Mouse (Mus musculus) heart, postnatal 4 days (tissue): ENCODE data around the gene Itih2. TPM values are rescaled to one million over a fixed set of nuclear protein-coding genes. Genes with fewer than 3 reads are reported as not detected.

ENCODE experiments used
- DNase-seq: peaks from one replicate; pipeline ENCODE4 v3.0.0; 2021
- total RNA-seq, 2 experiments: library from RNA; stranded (reverse); gene quantifications; 2 replicates each; pipeline ENCODE4 v1.2.3; 2021

Gene Itih2
- total RNA-seq, 2 experiments from 2014 or later, result 0.52 to 0.57 TPM

DNA sequence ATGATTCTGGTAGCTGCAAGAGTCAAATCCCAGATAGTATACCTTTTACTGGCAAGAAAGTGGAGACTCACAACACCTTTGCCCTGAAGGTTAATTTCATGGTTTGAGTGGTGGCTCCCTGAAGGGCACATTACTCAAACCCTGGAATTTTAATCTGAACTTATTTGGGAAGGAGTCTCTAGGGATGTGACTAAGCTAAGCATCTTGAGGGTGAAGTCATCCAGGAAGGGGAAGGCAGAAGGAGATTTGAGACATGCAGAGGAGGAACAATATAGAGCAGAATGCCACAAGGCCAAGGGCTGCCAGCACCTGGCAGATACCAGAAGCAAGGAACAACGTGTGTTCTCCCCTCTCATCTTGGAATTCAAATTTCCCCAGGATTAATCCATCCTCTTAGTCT, 12.4 kb downstream of the Itih2 start:
- no peak for DNase-seq

DNA sequence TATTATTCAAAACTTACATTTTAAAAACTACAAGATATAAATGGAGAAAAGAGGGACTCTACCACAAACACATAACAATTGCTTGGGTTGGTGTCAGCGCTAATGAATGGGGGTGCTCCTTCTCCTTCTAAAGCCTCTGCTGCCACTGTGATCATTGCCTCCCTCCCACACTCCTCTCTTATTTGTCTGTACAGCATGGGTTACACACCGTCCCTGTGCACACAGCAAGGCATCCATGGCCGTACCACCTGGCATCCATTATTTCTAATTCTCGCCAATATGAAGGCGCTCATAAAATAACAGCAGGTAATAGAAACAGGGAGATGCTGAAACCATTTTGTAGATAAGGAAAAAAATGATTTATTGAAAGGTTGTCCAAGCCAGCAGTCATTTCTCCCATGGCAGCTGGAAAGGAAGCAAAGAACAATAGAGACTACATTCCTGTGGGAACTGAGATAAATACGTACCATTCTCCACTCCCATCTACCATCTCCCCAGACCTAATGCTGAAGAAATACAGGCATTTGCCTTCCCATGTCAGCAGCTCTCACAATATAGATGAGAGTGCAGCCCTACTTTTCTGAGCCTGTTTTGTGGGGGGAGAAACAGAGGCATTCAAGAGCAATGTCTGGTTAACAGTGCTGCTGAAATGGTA, 22.5 kb downstream of the Itih2 start:
- no peak for DNase-seq

DNA sequence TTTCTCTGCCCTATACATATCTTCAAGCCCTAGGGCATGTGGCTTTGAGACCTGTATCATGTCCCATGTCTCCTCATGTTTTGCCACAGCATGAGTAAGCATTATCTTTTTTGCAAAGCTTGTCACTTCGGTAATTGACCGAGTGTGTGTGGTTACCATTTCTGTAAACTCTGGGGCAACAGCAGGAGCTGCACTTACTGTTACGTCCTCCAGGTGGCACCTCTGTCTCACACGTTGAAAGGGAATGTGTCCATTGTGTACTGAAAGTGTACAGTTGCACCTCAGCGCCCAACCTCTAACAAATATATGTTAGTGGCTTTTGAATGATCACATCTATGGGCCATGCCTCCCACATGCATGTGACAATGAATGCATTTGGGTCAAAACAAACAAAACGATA, 30.0 kb downstream of the Itih2 start:
- DNase-seq, result peak; percentile 60

DNA sequence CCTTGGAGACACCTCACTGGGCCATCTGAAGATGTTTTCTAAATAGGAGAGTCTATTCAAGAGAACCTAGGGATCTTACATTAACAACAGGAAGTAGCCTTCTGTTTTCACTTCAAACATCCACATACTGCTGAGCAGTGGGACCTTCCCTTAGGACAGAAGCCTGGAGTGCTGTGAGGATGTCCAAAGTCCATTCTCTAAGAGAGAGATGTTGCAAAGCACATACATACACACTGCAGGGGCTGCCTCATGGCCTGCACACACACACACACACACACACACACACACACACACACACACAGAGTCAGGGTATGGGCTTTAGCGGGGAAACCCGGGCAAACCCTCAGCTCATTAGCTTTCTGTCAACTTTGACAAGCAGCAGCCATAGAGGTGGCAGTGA, 30.7 kb downstream of the Itih2 start:
- no peak for DNase-seq

DNA sequence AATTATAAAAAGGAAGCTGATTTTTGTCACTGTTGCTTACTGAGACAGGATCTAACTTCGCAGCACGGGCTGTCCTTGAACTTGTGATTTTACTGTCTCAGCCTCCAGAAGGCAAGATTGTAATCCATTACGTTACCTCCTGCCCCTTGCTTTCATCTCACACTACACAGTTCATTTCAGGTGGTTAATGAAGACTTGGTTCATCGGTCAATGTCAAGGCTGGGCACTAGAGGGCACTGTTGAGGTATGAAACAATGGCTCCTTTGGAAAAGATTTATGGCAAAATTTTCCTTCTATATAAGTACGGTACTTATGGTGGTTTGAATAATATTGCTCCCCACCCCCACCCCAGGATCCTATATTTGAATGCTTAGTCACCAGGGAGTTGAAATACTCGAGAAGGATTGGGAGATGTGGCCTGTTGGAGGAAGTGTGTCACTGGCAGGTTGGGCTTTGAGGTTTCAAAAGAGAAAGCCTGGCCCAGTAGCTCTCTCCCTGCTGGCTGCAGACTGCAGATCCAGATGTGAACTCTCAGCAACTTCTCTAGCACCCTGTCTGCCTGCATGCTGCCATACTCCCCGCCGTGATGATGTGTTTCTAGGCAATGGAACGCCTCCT, 32.5 kb downstream of the Itih2 start:
- DNase-seq, result peak; percentile 64

DNA sequence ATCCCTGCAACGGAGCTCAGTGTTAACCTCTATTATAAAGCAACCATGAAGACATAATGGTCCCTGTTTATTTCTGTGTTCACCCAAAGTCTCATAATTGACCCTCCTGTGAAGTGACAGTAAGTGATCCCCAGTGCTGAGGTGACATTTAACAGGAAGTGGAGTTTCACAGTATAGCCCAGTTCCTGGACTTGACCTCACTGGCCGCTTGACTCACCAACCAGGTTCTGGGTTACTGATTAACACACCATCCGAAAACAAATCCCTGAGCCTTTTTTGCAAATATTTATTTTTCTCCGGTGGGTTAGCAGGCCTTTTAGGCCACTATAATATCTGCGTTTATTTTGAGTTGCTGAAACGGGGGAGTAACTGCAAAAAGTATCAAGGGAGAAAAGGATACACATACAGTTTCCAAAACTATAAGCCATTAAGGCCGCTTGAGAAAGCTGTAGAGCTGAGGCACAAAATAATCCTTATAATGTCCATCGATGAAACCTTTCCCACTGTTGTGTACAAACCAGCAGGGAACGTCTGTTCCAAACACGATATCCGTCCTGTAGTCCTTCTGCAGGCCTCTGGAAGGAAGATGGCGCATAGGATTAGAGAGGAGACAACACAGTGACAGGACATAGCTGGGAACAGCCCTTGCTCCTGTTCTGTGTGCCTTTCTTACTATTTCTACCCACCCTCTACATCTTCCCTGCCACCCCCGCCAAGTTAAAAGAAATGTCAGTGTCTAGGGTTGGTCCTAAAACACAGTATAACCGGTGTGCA, 36.7 kb downstream of the Itih2 start:
- no peak for DNase-seq

DNA sequence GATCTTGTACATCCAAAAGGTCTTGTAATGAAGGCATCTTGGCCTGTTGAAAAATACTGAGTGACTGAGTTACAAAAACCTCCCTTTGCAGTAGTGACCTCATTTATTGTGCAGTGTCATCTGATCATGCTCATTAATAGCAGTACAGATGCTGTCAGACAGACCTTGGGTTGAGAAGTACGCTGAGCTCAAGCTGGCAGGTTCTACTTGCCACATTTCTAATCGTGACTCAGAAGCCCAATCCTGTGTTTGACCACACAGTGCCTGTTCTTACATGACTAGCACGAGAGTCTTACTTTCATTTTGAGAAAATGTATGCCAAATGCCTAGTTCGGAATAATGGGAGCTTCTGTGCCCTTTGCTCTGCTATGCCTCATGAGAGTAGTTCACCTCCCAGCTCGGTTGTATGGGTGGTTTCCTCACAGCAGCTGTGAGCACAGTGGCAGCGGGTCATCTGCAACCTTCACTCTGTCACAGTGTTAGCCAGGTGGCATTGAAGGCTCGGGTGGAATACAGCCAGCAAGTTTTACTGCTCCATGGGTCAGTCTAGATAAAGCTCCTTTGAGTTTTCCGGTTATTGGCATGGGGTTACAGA, 43.8 kb downstream of the Itih2 start:
- no peak for DNase-seq

DNA sequence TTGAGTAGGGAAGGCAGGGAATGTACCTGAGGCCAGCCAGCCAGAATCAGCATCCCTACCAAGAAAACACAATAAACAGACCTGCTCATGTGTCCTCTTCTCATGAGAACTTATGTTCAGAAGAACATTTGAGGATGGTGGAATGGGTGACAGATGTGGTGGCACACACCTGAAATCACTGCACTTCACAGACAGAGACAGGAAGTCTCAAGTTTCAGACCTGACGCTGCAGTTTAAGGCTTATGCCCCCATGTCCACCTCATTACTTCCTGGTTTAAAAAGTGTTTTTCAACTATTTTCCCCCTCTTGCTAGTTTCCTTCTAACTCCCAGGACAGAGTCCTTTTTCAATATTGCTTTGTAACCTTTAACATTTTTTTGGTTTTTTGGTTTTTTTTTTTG, 48.5 kb downstream of the Itih2 start:
- DNase-seq, result no peak

DNA sequence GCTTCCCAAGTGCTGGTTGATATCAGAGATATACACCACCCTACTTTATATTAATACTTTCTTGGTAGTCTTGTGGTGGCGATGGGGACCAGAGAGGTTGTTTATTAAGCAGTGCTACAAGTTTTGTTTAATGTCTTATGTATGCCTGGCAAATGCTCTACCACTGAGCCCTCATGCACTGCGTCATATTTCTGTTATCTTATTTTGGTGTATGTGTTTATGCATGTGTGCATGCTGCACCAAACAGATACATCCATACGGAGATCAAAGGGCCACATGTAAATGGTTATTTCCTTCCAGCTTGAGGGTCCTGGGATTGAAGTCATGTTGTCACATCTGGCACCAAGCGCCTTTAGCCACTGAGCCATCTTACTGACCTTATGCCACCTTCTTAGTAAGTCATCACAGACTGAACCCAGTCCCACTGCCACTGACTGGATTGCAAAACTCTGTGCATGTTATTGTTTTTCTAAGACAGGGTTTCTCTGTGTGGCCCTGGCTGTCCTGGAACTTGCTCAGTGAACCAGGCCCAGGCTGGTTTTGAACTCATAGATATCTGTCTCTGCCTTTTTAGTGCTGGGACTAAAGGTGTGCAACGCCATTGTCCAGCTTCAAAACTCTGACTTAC, 49.6 kb downstream of the Itih2 start:
- no peak for DNase-seq

DNA sequence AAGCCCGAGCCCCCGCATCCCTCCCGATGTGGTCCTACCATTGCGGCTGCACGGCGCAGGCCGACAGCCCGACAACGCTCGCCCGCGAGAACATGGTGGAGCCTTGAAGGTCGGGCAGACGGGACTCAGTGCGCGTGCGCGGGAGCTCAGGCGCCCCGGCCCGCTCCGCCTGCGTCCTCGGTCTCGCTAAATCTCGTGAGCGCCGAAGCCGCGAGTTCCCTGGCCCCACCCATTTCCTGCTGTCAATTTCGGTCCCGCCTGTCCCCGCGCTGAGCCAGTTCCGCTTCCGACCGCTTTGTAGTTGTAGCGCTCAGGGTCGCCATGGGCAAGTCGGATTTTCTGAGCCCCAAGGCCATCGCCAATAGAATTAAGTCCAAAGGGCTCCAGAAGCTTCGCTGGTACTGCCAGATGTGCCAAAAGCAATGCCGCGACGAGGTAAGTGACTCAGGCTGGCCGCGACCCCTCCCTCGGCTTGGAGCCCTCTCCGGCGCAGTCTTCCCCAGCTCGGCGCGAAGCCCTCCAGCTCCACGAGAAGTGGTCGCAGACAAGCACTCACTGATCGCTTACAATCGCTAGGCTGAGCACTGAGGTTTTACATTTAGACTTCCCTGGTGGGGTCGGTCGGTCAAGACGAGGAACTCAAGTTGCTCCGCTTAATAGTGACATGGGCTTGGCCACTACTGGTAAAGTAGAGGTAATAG, 50.7 kb downstream of the Itih2 start, which contains the start of the genes Atp5c1 and Kin:
TSS of gene Atp5c1 (minus strand) at position 201 of the 701 bp plus-strand sequence.
TSS of gene Kin (plus strand) at position 284 of the 701 bp plus-strand sequence.
- DNase-seq, result peak; percentile 97

DNA sequence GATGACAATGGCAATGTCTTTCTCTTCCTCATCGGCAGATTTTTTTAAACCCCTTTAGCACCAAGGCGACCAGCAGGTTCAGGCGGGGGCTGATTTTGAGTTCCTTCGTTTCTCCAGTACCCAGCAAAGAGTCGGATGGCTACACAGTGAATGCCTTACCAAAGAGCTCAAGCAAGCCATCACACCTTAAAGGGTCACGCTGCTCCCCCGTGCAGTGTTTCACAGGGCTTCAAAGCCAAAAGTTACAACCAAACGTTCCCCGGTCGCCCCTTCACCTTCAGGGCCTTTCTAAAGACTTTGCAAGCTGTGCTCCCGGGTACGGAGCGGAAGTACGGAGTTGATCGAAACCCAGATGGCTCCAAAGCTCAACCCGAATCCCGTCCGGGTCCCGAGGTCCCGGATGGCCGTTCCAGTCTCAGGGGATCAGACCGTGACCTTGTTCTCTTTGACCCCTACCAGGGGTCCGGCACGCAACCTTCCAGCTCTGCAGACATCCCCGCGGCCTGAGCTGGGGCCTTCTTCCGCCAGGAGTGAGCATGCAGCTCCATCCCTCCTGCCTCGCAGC, 51.4 kb downstream of the Itih2 start:
- no peak for DNase-seq

DNA sequence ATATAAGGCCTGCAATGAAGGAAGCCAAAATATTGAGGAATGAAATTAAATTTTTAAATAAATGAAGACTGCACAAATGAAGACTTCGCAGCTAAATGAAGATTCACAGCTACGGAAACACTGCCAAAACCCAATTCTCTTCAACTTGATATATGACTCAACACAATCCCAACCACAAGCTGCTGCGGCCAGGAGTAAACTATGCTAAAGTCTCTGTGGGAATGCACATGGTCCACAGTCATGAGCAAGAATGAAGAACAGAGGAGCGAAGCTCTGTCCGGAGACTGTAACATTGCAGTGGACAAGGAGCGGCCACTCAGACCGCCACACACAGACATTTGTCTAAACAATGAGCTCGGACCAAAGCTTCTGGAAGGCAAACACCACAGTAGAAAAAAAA, 54.5 kb downstream of the Itih2 start:
- no peak for DNase-seq

DNA sequence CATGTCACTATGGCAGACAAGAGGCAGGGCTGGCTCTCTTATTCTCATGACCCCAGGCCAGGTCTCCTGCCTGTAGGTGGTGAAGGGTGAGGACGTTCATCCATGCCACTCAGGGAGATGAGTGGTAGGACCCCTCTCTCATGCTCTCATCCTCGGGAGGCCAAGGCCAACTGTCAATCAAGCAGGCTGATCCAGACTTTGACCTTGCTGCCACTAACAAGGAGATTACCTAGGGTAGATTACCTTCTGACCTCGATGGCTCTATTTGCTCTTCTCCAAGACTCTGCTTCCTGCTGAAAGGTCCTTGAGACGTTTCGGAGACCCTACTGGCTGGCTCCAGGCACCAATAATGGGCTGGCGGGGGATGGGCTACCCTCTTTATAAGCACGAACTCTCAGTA, 56.7 kb downstream of the Itih2 start:
- no peak for DNase-seq

DNA sequence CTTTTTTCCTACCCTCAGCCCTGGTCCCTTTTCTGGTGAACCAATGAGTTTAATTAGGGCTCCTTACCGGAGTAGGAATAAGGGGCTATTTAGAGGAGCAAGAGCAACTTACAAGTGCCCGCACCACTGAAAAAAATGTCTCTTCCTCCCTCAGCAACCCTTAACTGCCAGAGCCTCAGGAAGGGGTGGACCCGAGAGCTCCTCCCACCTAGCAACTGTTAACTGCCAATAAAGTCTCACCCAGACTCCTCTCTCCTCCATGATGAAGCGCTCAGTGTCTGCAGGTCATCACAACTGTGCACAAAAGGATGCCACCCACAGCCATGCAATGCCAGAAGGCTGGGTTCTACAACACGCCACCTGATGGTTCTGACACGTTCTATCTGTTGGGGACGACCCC, 59.4 kb downstream of the Itih2 start:
- DNase-seq, result no peak

DNA sequence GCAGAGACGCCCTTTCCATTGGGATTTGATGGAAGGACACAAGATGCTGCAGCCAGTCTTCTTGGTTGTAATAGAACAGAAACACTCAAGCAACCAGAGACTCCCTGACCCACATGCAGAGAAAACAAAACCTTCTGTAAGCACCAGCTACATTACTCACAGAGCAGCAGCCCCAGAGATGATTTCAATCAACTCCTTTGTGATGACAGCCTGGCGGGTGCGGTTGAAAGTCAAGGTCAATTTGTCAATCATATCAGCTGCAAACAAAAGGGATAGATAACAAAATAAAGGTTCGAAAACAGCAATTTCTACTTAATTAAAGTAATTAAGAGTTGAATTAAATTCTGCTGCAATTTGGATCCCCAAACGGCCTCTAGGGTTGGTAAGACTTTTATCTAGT, 72.4 kb downstream of the Itih2 start:
- no peak for DNase-seq

DNA sequence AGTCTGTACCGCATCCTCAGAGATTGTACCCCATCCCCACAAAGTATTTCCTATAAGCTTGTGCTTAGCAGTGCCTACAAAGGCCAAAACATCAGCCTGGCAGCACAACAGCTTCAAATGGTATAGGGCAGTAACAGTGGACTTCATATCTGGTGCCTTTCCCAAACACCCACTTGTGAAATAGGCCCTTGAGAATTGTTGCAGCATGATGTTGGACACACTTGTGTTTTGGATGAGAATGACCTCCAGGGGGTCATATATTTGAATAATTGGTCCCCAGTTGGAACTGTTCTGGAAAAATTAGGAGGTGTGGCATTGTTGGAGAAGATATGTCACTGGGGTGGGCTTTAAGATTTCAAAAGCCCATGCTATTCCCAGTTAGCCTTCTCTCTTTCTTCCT, 79.2 kb downstream of the Itih2 start:
- DNase-seq, result no peak

DNA sequence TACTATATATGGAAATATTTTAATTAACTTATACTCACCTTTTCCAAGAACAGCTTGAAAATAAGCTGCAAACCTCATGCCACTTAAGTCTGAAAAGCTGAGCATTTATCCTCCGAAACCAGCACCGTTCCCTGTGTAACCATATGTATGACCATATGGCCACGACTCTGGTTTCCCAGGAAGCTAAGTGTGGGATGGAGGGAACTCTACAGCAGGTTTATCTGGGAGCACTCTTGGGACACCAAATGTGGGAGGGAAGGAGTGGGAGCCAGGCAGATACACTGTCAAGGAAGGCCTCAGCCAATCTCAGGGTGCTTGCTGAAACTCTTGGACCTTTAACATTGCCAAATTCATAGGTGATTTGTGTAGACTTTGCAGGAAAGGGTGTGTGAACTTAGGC, 80.3 kb downstream of the Itih2 start:
- DNase-seq, result no peak

DNA sequence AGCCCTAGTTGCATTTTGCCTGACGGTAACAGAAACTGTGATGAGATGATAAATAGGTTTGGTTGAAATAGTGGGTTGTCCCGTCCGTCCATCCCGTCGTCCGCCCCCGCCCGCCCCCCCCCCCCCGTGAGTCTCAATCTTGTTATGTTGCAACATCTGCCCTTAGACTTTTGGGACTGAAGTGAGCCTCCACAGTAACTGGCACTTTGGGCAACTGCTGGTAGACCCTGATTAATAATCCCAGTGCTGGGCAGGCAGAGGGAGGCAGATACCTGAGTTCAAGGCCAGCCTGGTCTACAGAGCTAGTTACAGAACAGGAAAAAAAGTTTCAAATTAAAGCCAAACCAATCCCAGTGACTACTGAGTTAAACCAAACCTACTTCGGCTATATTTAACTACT, 81.7 kb downstream of the Itih2 start:
- no peak for DNase-seq

DNA sequence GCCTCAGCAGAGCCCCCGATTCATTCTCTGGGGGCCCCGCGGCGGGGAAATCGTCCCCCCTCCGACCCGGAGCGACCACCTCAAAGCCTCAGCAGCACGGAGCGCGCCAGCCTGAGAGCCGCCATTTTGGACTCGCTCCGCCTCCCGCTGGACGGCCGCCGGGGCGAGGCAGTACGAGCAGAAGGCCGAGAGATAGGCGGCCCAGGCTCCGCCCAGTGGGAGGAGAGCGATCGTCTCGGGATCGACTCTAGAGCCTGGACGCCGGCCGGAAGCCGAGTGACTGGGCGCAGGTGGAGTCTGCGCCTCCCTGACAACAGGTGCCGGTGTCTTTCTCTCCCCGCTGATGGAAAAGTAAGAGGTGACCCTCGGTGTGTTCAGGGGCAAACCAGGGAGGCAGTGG, 82.7 kb downstream of the Itih2 start, which contains the start of gene Taf3:
TSS of gene Taf3 (minus strand) at position 136 of the 400 bp plus-strand sequence.
- DNase-seq, result peak; percentile 95

DNA sequence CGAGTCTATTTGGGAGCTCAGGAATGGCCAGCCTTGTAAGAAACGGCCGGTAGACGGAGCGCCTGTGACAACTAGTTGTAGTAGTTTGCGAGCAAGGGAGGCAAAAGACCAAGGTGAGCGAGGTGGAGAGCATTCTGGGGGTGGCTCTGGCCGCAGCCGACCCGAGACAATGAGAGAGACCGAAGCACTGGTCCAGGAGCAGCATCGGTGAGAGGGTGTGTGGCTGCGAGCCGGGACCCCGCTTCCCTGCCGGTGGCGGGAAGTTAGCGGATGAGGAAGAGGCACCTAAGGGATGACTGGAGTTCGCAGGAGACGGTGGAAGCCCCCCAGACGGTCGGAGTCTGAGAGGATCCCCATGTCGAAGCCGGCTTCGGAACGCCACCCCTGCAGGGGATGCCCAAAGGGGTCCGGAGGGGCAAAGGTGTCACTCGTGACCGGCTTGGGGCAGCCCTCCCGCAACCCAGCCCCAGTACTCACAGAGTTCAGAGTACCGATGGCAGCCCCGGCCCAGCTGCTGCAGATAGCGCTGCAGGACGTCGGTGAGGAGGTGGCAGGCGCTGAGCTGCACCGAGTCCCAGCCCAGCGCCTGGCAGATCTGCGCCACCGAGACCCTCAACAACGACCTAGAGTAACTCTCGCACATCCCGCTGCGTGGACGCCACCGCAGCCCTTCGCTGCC, 83.3 kb downstream of the Itih2 start:
- DNase-seq, result peak; percentile 31
